Mouse (Mus musculus): ENCODE data around the gene Usf3. TPM values are rescaled to one million over a fixed set of nuclear protein-coding genes. Genes with fewer than 3 reads are reported as not detected.

Gene Usf3
- polyA plus RNA-seq, 1 experiment from 2014 or later: 3.3 TPM

DNA sequence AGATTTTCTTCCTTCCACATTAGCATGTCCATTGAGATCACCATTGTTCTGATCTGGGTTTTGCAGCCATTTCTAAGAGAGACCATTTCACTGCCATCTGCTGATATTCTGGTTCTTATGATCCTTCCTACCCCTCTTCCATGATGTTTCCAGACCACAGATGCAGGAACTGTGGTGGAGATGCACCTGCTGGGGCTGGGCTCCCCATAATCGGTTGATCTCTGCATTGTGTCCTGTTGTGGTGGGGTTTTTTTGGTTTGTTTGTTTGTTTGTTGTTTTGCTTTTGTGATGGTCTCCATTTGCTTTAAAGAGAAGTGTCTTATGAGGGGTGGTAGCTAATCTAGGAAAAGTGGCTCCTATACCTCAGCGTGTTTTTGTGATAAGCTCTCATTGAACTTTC is 3.5 kb downstream of the Usf3 start:
- Histone ChIP-seq H3K27ac (no peak overlapping the region), H3K9ac (no peak overlapping the region), H3K36me3 (ENCODE audit: poor library complexity, severe bottlenecking) (peaks cover under 1% of the 10 kb centered on the region; the same call in 1 of the 2 replicates), H3K4me2 (no peak overlapping the region), H3K27me3 (no peaks in the 10 kb centered on the region), H3K9me3 (replicated peaks) (no peaks in the 10 kb centered on the region), H3K4me3 (no peak overlapping the region), H3K4me1 (peaks cover 15% of the 10 kb centered on the region)
- ATAC-seq: no peak
- WGBS: 91% methylated on average over 2 of the region's 2 CpGs

DNA sequence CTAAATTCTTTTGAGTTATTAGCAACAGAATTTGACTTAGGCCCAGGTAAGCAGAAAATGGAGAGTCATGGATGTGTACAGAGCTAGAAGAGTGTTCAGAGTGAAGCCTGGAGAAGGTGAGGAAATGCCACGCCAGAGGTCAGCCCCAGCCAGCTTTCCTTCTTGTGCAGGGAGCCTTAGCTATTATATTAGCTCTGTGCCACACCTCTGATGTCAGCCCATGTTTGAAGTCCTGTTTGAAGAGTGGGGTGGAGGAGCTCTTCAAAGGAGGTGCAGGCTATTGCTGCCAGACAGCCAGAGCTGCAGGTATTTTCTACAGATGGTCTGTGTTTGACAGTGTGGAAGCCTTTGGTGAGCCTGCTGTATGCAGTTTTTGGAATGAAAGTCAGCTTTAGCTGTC is 5.5 kb downstream of the Usf3 start:
- ATAC-seq: 0 out of 2 replicates have a peak, but pooled peaks have one; percentile 11
- Histone ChIP-seq H3K27me3 (no peaks in the 10 kb centered on the region), H3K4me2 (no peak overlapping the region), H3K4me1 (peaks cover 15% of the 10 kb centered on the region), H3K9ac (no peak overlapping the region), H3K36me3 (ENCODE audit: poor library complexity, severe bottlenecking) (peaks cover 3% of the 10 kb centered on the region), H3K27ac (no peak overlapping the region), H3K9me3 (replicated peaks) (no peaks in the 10 kb centered on the region), H3K4me3 (no peak overlapping the region)
- WGBS: 73% methylated on average over 1 of the region's 1 CpGs

DNA sequence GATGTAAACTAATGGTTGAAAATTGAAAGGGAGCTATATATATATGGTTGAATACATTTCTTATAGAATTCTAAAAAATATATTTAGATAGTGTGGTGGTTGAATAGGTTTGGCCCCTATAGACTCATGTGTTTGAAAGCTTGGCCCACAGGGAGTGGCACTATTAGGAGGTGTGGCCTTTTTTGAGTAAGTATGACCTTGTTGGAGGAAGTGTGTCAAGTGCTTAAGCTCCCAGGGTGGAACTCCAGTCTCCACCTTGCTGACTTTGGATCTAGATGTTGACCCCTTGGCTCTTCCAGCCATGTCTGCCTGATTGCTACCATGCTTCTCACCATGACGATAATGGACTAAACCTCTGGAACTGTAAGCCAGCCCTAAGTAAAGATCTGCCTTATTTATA is 9.6 kb downstream of the Usf3 start:
- ATAC-seq: no peak
- Histone ChIP-seq H3K9ac (no peak overlapping the region), H3K27ac (no peak overlapping the region), H3K36me3 (ENCODE audit: poor library complexity, severe bottlenecking) (peaks cover 3% of the 10 kb centered on the region), H3K4me1 (no peaks in the 10 kb centered on the region), H3K9me3 (replicated peaks) (no peaks in the 10 kb centered on the region), H3K4me2 (no peak overlapping the region), H3K27me3 (no peaks in the 10 kb centered on the region), H3K4me3 (no peak overlapping the region)
- 91% methylated on average over 1 of the region's 1 CpGs for WGBS

DNA sequence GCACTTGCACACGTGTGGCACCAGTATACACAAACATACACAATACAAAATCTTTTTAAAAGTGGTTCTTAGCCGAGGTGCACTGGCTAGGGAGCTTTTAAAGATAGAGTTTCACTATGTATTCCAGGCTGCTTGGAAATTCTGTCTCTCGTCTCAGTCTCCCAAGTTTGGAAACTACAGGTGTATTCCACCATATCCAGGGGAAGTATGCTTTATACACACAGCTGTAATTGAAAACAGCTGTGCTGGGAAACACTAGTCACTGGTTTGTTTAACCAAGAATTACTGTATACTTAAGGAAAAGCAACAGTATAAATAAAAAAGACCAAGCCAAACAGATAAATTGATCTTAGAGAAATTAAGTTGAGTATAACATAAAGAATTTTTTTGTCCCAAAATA is 11.7 kb downstream of the Usf3 start:
- no peak overlapping the region for H3K4me2 ChIP-seq
- H3K4me3 ChIP-seq: no peak overlapping the region
- no peak overlapping the region for H3K27ac ChIP-seq
- H3K4me1 ChIP-seq: no peaks in the 10 kb centered on the region
- 90% methylated on average over 3 of the region's 3 CpGs for WGBS
- ATAC-seq: no peak
- peaks cover 4% of the 10 kb centered on the region; the same call in 1 of the 2 replicates for H3K9me3 ChIP-seq (replicated peaks)
- no peak overlapping the region for H3K9ac ChIP-seq
- no peaks in the 10 kb centered on the region for H3K27me3 ChIP-seq
- H3K36me3 ChIP-seq (ENCODE audit: poor library complexity, severe bottlenecking): peaks cover 8% of the 10 kb centered on the region

DNA sequence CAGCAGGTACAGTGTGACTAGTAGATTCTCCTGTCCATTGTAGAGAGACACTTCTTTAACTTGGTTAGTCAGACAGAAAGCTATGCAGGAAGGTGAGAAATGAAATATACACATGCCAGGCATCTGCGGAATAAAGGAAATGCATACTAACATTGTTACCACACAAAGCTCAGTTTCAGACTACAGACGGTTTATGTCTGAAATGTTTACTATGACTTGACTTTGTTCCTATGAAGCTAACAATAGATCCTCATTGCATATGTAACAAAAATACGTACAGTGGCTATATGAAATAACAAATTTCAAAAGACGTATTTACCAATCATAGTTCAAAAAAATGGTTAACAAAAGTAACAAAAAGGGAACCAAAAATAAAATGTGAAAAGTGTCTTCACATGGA is 14.1 kb downstream of the Usf3 start:
- ATAC-seq: no peak
- no peak overlapping the region for H3K4me3 ChIP-seq
- H3K36me3 ChIP-seq (ENCODE audit: poor library complexity, severe bottlenecking): peaks cover 5% of the 10 kb centered on the region
- peaks cover 4% of the 10 kb centered on the region; the same call in 1 of the 2 replicates for H3K9me3 ChIP-seq (replicated peaks)
- H3K27me3 ChIP-seq: no peaks in the 10 kb centered on the region
- no peak overlapping the region for H3K4me2 ChIP-seq
- H3K27ac ChIP-seq: no peak overlapping the region
- no peaks in the 10 kb centered on the region for H3K4me1 ChIP-seq
- no peak overlapping the region for H3K9ac ChIP-seq
- 96% methylated on average over 4 of the region's 4 CpGs for WGBS

DNA sequence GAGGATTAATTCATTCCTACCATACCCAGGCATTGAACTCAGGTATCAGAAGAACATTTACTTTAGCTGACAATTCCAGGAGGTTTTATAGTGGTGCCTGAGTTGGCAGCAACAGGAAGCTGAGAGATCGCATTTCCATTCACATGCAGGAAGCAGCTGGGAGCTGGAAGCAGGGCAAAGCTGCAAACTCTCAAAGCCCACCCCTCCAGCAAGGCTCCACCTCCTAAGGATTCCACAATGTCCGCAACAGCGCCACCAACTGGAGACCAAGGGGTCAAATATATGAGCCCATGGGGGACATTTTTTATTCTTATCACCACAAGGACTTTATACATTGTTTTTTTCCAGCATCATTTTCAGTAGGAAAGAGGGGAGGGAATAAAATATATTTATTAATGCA is 15.7 kb downstream of the Usf3 start:
- no peak for ATAC-seq
- Histone ChIP-seq H3K27me3 (no peaks in the 10 kb centered on the region), H3K27ac (no peak overlapping the region), H3K9me3 (replicated peaks) (peaks cover 4% of the 10 kb centered on the region; the same call in 1 of the 2 replicates), H3K36me3 (ENCODE audit: poor library complexity, severe bottlenecking) (peaks cover 5% of the 10 kb centered on the region), H3K4me2 (no peak overlapping the region), H3K9ac (no peak overlapping the region), H3K4me3 (no peak overlapping the region), H3K4me1 (no peaks in the 10 kb centered on the region)
- whole genome bisulfite sequencing: 87% methylated on average over 3 of the region's 3 CpGs

DNA sequence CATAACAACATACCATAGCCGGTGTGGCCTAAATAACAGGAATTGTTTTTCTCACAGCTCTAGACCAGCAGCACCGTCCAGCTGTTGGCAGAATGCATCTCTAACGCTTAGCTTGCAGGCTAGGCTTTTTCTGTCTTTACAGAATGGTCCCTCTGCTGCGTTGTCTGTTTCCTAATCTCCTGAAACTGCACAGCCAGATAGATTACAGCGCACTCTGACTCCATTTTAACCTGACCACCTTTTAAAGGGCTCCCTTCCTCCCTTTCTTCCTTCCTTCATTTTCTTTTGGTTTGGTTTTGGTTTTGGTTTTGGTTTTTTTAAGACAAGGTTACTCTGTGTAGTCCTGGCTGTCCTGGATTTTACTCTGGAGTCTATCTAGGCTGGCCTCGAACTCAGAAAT is 17.0 kb downstream of the Usf3 start:
- Histone ChIP-seq H3K4me3 (no peak overlapping the region), H3K4me1 (no peaks in the 10 kb centered on the region), H3K27ac (no peak overlapping the region), H3K9ac (no peak overlapping the region), H3K4me2 (no peak overlapping the region), H3K27me3 (no peaks in the 10 kb centered on the region), H3K36me3 (ENCODE audit: poor library complexity, severe bottlenecking) (peaks cover 5% of the 10 kb centered on the region), H3K9me3 (replicated peaks) (peaks cover 4% of the 10 kb centered on the region; the same call in 1 of the 2 replicates)
- WGBS: 94% methylated on average over 6 of the region's 6 CpGs
- ATAC-seq: no peak

DNA sequence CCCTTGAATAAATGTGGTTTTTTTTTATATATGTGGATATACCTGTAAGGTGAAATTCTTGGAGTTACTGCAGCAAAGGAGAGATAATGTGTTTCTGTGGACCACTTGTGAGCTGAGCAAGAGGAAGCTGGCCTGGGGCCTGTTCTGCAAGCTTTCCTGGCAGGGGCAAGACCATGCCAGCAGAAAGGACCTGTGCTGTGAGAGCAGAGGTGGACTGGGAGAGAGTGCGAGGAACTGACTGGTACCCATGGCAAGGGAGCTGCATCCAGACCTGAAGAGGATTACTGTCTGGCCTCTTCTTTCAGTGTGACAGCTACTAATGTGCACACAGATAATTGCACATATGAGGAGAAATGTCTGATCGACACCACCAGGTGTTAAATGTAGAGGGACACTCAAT is 17.9 kb downstream of the Usf3 start:
- H3K4me3 ChIP-seq: no peak overlapping the region
- H3K9ac ChIP-seq: no peak overlapping the region
- H3K9me3 ChIP-seq (replicated peaks): peaks cover 4% of the 10 kb centered on the region; the same call in 1 of the 2 replicates
- no peaks in the 10 kb centered on the region for H3K27me3 ChIP-seq
- H3K4me1 ChIP-seq: no peaks in the 10 kb centered on the region
- no peak for ATAC-seq
- H3K36me3 ChIP-seq (ENCODE audit: poor library complexity, severe bottlenecking): peaks cover 5% of the 10 kb centered on the region
- WGBS: 97% methylated on average over 2 of the region's 2 CpGs
- H3K27ac ChIP-seq: no peak overlapping the region
- H3K4me2 ChIP-seq: no peak overlapping the region

DNA sequence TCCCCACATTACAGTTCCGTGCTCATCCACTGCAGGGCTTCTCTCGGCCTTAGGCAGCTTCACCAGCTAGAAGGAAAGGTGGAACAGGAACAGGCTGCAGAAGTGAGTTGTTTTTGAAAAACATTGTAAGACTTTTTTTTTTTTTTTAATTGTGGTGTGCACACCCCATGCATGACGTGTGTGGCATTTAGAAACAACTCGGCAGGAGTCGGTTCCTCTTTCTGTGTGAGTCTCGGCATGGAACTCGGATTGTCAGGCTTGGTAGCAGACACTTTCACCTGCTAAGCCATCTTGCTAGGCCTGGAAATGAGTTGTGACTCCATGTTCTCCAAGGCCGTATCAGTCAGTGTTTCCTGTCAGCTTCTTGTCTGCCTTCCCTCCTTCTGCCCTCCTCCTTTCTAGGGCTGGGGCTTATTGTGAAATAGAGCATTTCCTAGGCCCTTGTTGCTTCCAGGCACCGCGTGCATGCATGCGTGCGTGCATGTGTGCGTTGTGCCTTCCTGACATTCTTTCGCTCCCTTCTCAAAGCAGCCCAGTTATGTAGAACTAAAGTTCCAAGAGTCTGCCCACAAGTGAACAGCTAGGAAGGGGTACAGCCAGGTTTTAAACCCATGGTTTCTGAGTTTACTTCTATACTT is 26.1 kb downstream of the Usf3 start:
- no peaks in the 10 kb centered on the region for H3K27me3 ChIP-seq
- H3K4me2 ChIP-seq: no peak overlapping the region
- H3K9ac ChIP-seq: no peak overlapping the region
- 95% methylated on average over 14 of the region's 14 CpGs for WGBS
- H3K9me3 ChIP-seq (replicated peaks): no peaks in the 10 kb centered on the region
- H3K36me3 ChIP-seq (ENCODE audit: poor library complexity, severe bottlenecking): peaks cover 43% of the 10 kb centered on the region
- H3K4me1 ChIP-seq: no peaks in the 10 kb centered on the region
- ATAC-seq: no peak
- no peak overlapping the region for H3K27ac ChIP-seq
- no peak overlapping the region for H3K4me3 ChIP-seq

DNA sequence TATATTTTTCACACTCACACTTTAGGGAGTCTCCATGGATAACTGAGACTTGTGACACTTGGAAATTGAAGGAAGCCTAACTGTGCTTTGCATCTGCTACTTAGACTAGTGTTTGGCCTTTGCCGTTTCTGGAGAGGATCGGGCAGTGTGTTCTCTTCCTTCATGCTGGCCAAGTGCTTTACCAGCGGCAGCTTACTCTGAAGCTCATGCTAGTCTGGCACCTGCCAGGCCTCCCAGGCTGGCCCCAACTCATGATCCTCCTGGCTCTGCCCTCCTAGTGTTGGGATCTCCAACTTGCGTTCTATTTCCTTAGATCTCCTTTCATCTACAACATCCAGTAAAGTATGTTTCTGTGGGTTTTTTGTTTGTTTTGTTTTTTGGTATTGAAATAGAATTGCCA is 27.1 kb downstream of the Usf3 start:
- ATAC-seq: no peak
- Histone ChIP-seq H3K27me3 (no peaks in the 10 kb centered on the region), H3K36me3 (ENCODE audit: poor library complexity, severe bottlenecking) (peaks cover 47% of the 10 kb centered on the region), H3K4me3 (no peak overlapping the region), H3K4me1 (no peaks in the 10 kb centered on the region), H3K4me2 (no peak overlapping the region), H3K9ac (no peak overlapping the region), H3K9me3 (replicated peaks) (no peaks in the 10 kb centered on the region), H3K27ac (no peak overlapping the region)
- 95% methylated on average over 4 of the region's 4 CpGs for WGBS

DNA sequence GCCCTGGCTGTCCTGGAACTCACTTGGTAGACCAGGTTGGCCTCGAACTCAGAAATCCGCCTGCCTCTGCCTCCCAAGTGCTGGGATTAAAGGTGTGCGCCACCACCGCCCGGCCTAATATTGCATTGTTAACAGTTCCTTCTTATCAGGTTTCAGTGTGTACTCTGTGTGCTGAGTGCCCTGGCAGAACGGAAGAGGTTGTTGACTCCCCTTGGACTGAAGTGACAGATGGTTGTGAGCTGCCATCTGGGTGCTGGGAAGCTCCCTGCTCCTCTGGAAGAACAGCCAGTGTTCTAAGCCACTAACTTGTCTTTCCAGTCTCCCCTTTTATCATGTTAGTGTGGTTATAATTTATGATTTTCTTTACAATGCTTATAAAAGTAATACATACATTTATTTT is 31.3 kb downstream of the Usf3 start:
- Histone ChIP-seq H3K27ac (no peak overlapping the region), H3K4me2 (no peak overlapping the region), H3K4me3 (no peak overlapping the region), H3K9ac (no peak overlapping the region), H3K27me3 (no peaks in the 10 kb centered on the region), H3K9me3 (replicated peaks) (no peaks in the 10 kb centered on the region), H3K36me3 (ENCODE audit: poor library complexity, severe bottlenecking) (peaks cover 69% of the 10 kb centered on the region), H3K4me1 (no peaks in the 10 kb centered on the region)
- WGBS: 93% methylated on average over 6 of the region's 6 CpGs
- no peak for ATAC-seq

DNA sequence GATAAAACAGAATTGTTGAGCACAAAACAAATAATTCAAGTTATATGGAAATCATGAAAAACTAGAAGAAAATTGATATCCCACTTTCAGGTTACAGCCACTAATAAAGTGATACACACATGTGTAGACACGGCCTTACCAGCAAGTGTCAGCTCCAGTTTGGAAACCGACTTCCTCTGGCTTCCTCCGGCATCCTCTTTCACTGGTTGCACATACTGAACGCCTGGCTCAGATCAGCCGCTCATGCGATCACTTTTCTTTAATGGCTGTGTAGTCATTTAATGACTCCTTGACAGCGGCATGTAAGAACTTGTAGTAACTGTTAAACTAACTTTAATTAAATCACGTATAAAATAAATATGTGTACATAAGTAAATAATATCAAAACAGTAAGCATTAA is 32.9 kb downstream of the Usf3 start:
- Histone ChIP-seq H3K27me3 (no peaks in the 10 kb centered on the region), H3K4me3 (no peak overlapping the region), H3K9ac (no peak overlapping the region), H3K4me2 (no peak overlapping the region), H3K9me3 (replicated peaks) (no peaks in the 10 kb centered on the region), H3K4me1 (no peaks in the 10 kb centered on the region), H3K27ac (no peak overlapping the region), H3K36me3 (ENCODE audit: poor library complexity, severe bottlenecking) (peaks cover 69% of the 10 kb centered on the region)
- 90% methylated on average over 8 of the region's 8 CpGs for WGBS
- no peak for ATAC-seq
